Mouse (Mus musculus) stomach, postnatal 0 days (tissue): ENCODE data around the gene Sipa1l1.

Experiments
- CTCF ChIP-seq: IDR thresholded peaks from 2 replicates; pipeline ENCODE4 v1.5.1; 2016; ENCODE audit warnings: antibody characterized with exemption, low read depth, mild to moderate bottlenecking, moderate library complexity
- EP300 ChIP-seq: optimal IDR thresholded peaks from 2 replicates; pipeline ENCODE3; 2016; ENCODE audit warnings: antibody characterized with exemption

GRCm38 (mm10) chr12:82374020-82374419 lies 204.9 kb downstream of the Sipa1l1 start:
- TF ChIP-seq CTCF (no peak), EP300 (no peak)
